Mouse (Mus musculus): ENCODE data around the gene Fto. TPM values are rescaled to one million over a fixed set of nuclear protein-coding genes. Genes with fewer than 3 reads are reported as not detected.

Fto gene
- total RNA-seq, 2 experiments from 2014 or later: 65.9 to 67.1 TPM

DNA sequence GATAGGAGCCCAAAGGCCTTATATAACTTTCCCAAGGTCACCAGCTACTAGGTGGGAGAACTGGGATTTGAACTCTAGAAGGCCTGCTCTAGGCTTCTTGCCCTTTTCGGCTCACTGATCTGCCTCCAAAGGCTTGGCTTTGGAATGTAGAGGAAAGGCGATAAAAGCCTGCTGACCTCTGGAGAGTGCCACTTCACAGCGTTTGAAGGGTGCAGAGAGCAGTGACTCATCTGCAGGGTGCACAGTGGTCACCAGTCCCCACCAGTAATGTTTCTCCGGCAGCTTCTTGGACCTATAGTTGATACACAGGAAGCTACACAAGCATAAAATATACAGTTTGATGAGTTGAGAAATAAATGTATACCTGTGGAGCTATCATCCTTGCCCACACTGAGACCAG is 173.1 kb downstream of the Fto start:
- intact Hi-C loops (cut with DNase I): loop anchor here (5.0 to 10.0 kb wide), 2 partner anchors 292 to 311 kb away; partner anchors contain the start of gene Aktip
- DNase-seq (ENCODE audit: low spot score): no peak

DNA sequence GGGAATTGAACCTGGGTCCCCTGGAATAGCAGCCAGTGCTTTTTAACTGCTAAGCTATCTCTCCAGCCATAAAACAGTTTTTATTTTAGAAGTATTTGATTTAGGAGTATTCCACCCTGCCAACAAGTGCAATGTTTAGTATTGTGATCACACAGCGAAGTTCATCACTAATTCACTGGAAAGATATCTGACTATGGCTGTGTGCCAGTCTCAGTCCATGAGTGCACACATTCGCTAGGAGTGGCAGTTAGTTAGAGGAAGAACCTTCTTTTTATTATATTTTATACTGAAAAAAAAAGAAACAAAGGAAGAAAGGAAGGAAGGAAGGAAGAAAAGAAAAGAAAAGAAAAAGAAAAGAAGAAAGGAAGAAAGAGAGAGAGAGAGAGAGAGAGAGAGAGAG is 174.1 kb downstream of the Fto start:
- intact Hi-C loops (cut with DNase I): loop anchor here (5.0 to 10.0 kb wide), 2 partner anchors 293 to 310 kb away; partner anchors contain the start of gene Aktip
- DNase-seq (ENCODE audit: low spot score): no peak

DNA sequence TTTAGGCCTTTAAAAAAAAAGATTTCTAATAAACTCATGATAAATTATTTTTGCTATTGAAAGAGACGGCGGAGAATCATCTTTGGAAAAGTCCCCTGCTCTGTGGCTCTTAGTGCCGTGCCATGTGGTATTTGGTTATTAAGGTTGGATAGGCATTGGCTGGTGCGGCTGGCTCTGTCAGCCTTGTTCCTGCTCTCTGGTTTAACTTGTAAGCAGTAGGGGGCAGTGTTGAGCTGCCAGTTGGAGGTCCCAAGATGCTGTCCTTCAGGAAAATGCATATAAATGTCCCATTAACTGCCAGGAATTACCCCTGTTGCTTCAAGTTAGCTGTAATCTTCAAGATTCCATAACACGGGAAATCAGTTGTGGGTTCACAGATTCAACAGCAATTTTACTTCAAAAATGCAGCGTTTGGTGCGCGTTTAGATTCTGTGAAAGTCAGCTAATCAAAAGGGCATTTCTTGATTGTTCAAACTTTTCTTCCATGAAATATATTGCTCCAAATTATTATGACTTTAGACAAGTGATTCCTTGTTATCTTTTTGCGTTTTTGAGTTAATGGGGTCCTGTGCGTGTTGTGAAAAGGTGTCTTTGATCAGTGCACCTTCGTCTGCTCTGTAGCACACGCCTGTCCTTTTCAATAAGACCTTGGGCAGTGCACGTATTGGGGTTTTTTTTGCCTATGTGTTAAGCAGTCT is 174.9 kb downstream of the Fto start:
- DNase-seq (ENCODE audit: low spot score): no peak
- intact Hi-C loops (cut with DNase I): loop anchor here (5.0 to 10.0 kb wide), 2 partner anchors 293 to 309 kb away; partner anchors contain the start of gene Aktip

DNA sequence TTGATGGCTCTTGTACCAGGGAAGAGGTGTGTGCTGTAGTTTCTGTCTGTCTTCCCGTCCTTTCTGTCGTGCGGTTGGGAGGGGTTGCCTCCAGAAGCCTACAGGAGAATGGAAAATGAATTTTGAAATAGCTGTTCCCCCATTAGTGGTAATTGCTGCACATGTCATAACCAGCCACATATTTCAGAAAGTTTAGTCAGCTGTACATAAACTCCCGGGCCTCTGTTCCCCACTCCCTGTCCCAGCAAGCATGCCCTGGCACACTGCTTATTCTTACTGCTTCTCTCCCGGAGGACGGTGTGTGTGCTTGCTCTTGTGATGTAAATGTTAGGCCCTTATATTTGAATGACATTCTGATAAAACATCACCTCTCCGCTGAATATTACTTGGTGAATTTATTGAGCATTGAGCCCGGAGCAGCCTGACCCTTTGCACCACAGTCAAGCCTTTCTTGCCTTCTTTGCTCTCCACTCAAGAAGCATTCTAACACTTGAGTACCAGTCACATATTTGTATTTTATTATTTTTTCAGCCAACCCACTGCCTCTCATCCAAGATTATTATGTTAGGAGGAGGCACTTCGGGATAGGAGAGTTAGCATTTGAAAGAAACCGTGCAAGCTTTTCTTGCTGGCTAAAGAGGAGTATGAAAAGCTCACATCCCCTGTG is 175.6 kb downstream of the Fto start:
- intact Hi-C loops (cut with DNase I): loop anchor here (5.0 to 10.0 kb wide), 2 partner anchors 294 to 308 kb away; partner anchors contain the start of gene Aktip
- no peak for DNase-seq (ENCODE audit: low spot score)

DNA sequence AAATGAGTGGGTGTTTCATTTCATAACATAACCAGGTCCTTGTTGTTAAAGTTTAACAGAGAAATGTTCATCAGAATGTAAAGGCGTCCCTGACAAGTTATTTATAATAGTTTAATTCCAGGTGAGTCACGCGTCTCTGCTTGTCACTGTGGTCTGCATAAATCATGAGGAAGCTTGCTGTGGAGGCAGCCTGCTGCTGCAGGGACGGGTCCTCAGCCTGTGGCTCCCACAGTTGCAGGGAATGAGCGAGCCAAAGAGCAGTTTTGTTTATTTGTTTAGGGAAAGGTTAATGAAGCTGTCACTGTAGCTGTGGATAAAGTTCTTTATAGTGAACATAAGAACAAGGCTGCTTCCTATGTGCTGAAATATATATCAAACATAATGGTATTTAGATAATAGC is 176.7 kb downstream of the Fto start:
- DNase-seq (ENCODE audit: low spot score): no peak
- intact Hi-C loops (cut with DNase I): no loop called here

DNA sequence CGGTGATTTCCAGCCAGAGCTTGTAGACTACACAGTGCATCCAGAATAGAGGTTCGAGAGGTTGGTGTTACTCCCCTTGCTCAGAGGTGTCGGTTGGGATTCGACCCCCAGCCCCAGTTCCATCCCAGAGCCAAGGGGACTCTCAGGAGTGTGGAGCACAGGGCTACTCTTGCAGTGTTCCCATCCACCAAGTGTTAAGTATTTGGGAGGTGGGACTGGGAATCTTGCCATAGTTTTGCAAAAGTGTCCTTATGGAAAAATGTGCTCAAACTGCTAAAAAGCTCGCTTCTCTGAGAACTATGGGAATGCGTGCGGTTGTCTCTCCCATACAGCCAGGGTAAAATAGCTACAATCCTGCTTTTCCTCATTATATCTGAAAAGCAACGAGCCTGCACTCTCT is 180.0 kb downstream of the Fto start:
- DNase-seq (ENCODE audit: low spot score): no peak
- intact Hi-C loops (cut with DNase I): no loop called here

DNA sequence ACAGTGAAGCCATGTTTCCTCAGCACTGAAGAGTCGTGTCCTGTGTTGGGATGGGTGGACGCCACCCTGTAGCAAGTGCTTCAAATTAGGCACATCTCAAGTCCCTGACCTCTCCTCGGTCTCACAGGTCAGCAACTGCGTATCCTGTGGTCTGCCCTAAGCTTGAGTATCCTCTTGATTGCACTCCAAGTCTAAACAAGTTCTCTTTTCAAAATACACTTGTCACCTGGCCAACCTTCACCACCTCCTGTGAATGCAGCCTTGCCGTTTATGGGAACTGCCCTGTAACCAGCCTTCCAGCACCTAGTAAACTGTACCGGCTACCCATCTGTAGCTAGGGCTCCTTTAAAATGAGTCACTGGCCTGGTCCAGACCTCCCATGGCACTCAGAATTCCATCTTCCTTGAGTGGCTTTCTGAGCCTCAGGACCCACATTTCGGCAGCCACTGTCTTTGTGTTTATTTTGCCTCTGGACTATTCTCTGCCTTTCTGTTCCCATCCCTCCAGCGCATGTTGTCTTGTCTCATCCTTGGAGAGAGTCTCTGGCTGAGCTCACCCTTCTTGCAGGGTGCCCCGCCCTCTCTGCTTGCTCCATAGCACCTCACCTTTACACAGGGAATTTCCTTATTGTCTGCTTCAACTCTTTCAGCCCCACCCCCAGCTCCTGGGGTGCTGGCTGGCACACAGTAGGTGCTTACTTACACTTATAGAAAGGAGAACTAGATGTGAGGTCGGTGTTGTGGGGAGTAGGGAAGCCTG is 181.4 kb downstream of the Fto start:
- intact Hi-C loops (cut with DNase I): no loop called here
- no peak for DNase-seq (ENCODE audit: low spot score)

DNA sequence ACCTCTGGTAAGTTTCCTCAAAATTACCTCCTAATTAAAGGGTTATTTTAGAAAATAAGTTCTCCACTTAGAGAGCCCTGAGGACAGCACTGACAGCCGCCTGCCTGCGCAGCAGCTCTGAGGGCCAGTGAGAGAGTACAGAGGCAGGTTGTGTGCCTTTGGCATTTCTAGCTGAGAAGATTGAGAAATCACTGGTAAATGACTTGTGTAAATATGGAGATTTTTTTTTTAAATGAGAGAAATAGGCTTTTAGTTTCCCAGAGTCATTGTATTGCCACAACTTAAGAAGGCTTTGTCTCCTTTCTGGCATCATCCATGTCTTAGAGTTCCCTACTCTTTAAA is 181.9 kb downstream of the Fto start:
- DNase-seq (ENCODE audit: low spot score): no peak
- intact Hi-C loops (cut with DNase I): no loop called here

DNA sequence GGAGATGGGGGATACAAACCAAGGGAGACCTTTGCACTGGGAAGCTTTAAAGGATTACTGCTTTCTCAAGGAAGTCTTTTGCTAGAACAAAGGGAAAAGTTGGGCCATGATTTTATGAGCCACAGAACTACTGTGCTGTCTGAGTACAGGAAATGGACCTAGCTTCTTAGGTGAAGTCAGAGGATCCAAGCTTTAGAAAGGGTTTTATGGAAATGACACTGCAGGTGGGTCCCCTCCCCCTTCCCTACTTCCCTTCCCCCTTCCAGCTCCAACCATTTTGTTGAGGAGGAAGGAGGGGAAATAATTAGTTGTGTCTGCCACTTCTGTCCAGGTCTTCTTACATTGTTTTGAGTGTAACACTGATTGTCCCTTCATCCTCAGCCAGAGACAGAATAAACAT is 182.7 kb downstream of the Fto start:
- no peak for DNase-seq (ENCODE audit: low spot score)
- intact Hi-C loops (cut with DNase I): no loop called here

DNA sequence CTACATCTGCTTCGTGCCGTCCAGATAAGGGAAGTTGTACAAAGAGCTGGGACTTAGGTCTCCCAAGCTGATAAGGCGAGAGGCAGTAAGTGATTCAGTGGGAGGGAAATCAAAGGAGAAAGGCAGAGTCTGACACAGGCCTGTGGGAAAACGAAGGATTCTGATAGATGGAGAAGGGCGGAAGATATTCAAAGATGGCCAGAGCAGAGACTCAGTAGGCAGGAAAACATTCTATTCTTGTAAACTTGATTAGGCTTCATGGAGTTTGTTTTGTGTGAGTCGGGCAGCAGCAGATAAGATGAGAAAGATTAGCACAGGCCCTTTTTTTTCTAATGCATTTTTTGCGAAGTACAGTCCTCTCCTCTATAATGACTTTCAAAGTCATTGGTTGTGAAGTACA is 183.6 kb downstream of the Fto start:
- intact Hi-C loops (cut with DNase I): no loop called here

DNA sequence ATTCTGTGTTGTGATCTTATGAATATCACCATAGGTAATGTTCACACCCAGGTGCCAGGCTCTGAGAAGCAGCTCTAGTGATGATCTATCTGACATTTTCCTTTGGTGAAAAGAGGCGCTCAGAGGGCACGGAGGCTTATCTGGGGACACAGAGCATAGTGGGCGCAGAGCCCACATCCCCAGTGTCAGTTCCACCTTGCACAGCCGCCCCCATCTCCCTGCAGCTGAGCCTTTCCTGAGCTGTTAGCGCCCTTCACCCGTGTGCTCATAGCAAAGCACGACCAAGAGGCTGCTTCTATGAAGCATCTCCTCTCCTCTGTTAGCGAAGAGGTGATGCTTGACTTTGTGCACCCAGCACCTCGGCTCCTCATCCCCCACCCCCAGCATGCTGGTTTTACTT is 185.3 kb downstream of the Fto start:
- intact Hi-C loops (cut with DNase I): no loop called here
- no peak for DNase-seq (ENCODE audit: low spot score)

More for the DNA sequence above, 183.6 kb downstream of the Fto start:
- DNase-seq (ENCODE audit: low spot score): no peak

DNA sequence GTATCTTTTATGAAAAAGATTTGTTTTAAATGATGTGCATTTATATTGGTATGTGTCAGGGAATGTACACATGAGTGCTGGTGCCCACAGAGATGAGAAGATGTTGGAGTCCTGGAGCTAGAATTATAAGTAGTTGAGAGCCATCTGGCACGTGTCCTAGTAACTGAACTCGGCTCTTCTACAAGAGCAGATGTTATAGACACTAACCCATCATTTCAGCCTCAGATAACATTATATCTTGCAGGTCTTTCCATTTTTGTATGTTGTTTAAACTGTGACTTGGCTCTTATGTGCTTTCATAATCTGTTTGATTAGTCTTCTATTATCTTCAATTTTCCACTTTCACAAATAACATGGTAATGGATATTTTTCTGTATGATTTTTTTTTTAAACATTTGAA is 186.0 kb downstream of the Fto start:
- no peak for DNase-seq (ENCODE audit: low spot score)
- intact Hi-C loops (cut with DNase I): no loop called here

DNA sequence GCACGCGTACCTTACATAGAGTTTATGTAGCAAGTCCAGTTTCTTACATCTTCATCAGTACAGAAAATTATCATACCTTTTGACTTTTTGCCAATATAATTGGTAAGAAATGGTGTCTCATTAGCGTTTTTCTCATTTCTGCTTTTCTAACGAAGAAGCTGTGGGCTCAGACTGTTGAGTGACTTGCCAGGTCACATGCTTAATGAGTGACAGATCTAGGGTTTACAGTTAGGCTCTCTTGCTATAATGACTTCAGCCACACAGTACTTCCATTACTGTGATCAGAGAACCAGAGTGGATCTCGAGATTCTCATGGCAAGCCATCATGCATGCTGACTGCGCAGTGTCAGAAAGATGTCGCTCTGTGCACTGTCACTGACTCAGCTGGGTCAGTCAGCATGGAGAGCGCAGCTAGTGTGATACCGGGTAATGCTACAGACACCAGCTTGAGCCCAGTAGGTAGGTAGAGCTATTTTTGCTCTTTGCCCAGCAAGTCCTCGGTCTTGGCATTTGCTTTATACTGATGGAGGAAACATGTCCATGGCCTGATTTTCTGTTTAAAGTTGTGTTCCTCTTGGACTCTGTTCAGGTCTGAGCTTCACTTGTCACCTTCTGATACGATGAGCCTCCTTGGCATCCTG is 188.8 kb downstream of the Fto start:
- no peak for DNase-seq (ENCODE audit: low spot score)
- intact Hi-C loops (cut with DNase I): no loop called here

DNA sequence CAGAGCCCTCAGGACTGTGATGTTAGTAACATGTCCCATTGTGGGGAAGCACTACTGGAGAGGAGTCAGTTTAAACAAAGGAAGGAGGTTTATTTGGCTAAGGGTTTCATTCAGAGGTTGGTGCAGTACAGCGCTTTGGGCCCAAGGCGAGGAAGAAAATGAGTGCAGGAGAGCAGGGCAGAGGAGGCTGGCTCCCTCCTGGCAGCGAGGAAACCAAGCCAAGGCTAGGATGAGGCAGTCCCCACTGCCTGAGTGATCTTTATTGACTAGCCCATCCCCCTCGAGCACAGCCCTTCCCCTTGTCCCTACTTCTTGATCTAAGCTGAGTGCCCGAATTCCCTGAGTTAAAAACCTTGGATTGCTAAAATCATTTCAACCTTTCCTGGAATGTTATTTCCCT is 189.5 kb downstream of the Fto start:
- intact Hi-C loops (cut with DNase I): no loop called here
- DNase-seq (ENCODE audit: low spot score): no peak

DNA sequence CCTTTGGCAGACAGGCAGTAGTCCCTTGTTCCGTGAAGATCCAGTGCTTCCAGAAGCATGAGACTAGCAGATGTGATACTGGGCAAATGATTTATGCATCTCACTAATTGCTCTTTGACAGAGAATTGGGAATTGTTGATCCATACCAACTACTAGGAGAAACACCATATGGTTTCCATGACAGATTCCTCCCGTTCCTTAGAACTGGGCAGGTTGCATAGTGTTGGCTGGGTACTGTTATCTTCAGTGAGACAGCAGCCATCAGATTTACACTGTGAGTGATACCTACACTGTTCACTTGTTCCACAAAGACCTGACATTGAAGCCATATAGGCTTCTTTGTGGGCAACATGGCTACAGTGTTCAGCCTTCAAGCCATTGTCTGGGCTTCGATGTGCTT is 191.0 kb downstream of the Fto start:
- DNase-seq (ENCODE audit: low spot score): no peak

DNA sequence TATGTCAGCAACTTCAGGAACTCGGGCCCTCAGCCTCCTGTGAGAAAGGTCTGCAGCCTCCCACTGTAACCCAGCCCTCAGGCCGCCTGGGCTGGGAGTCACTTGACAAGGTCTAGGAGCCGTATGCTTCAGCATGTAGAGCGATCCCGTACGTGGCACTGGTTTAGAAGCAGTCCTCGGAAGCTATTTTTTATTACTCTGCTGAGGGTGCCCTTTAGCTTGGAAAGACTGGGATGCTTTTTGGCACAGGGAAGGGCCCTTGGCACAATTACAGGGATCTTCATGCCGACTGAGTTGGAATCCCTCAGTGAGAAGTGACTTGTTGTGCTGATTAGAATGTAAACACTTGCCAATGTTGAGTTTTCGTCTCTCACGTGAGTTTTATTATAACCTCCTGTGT is 191.6 kb downstream of the Fto start:
- no peak for DNase-seq (ENCODE audit: low spot score)
- intact Hi-C loops (cut with DNase I): no loop called here

More for the DNA sequence above, 191.0 kb downstream of the Fto start:
- intact Hi-C loops (cut with DNase I): no loop called here

DNA sequence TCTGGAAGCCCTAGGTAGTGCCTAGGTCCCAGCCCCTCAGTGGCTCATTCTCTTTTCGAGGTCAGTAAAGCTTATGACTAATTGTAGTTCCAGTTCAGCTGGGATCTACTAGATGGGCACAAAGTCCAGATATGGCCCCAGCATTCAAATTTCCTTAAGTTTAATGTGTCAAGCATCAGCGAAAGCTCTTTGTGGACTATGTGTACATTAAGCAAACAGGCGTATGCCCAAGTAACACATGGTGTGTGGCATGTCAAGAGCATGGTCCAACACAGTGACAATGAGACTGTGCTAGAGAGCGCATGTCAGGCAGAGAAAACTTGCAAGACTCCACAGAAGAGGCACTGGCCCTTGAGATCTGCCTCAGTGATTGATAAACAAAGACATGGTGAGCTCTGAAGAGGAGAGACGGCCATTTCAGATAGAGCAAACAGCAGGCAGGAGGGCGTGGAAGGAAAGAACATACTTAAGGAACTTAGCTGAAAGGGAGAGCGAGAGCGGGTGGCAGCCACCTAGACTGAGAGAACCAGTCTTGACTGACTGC is 192.2 kb downstream of the Fto start:
- intact Hi-C loops (cut with DNase I): no loop called here
- DNase-seq (ENCODE audit: low spot score): no peak

DNA sequence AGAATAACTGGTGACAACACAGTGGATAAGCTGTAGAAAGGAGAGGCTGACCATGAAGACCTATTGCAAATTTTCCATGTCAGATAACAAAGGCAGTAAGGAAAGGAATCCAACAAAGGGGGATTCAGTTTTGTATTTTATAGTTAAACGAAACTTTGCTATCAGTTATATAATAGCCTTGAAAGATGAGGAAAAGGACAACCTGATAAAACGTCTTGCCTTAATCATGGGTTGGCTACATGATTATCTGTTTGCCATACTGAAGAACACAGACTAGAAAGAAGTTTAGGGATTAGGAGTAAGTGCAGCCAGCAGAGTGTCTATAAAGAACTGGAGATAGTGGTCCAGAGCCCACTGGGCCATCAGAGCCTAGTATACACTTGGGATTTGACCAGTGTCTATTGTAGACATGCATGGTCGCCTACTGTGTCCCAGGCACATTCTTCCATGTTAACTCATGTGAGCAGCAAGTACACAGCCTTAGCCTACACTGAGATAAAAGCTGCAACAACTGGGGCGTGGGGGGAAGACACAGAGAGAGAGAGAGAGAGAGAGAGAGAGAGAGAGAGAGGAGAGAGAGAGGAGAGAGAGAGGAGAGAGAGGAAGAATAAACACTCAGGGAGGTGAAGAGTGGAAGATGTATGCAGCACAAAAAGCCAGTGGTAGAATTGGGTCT is 192.8 kb downstream of the Fto start:
- no peak for DNase-seq (ENCODE audit: low spot score)
- intact Hi-C loops (cut with DNase I): no loop called here

DNA sequence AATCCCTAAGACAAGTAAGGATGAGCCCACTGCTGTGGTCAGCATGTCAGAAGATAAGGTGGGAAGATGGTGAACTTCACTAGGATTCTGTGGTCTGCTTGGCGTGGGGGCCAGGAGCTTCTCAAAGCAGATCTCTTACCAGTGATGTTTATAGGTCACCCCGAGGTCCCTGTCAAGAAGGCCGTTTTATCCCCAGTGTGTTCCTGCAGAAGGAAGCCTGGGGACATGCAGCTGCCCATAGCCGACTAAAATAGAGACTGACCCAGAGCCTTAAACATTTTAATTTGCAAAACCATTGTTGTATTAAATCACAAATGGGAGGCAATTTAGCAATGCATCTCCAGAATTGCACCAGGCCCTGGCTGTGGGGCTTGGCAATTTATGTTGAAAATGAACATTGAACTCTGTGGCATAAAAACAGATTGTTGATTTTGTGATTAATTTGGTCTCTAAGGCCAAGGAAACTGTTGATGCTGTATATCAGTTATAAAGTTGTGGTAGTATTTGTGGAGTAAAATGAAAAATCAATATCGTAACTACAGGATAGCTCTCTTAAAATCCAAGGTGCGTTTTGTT is 193.4 kb downstream of the Fto start:
- no peak for DNase-seq (ENCODE audit: low spot score)
- intact Hi-C loops (cut with DNase I): no loop called here

All from heart, postnatal 25 days (tissue).